Mouse (Mus musculus) adrenal gland, postnatal 14 days (tissue): Measurements from ENCODE around the gene Shisa8. TPM values are rescaled to one million over a fixed set of nuclear protein-coding genes. Genes with fewer than 3 reads are reported as not detected.
"Not testable (repeated sequence)": the region's sequence is repeated elsewhere in the genome, so short reads cannot be mapped to it uniquely, and the experiment has no call there.

Experiments
- DNase-seq: peaks from one replicate; pipeline ENCODE4 v3.0.0; 2021; ENCODE audit warnings: mixed read lengths
- long read RNA-seq, 2 experiments: library from polyadenylated mRNA; stranded (forward); transcript quantifications; one replicate each; pipeline ENCODE4 v2.0.0; 2021
- total RNA-seq: library from RNA; stranded (reverse); gene quantifications from 2 replicates; pipeline ENCODE4 v1.2.3, GENCODE M21; 2021

Gene Shisa8
- 0.44 and 1.1 TPM in 2 replicates for total RNA-seq
- long read RNA-seq, experiment 1, partial matches to known transcripts, result 0 of 1 reads
- long read RNA-seq, experiment 1, other reads (novel, unspliced or antisense), result 0 of 1 reads
- long read RNA-seq, experiment 2, result 0 reads

GRCm38 (mm10) chr15:82212752-82213063 lies at the start of gene Shisa8:
Shisa8 (minus strand) TSS chr15:82212815.
- DNase-seq, result no peak

GRCm38 (mm10) chr15:82259510-82259909 lies 46.9 kb upstream of the Shisa8 start:
- DNase-seq, result peak; percentile 84

- no peak for DNase-seq
Observed at GRCm38 (mm10) chr15:82255944-82256383, 43.3 kb upstream of the Shisa8 start.

GRCm38 (mm10) chr15:82255248-82255647 lies 42.6 kb upstream of the Shisa8 start:
- DNase-seq, result no peak

- no peak for DNase-seq
Observed at GRCm38 (mm10) chr15:82252097-82252496, 39.5 kb upstream of the Shisa8 start, which contains the start of gene 1500009C09Rik. 1500009C09Rik (plus strand) TSS chr15:82252397.

DNA sequence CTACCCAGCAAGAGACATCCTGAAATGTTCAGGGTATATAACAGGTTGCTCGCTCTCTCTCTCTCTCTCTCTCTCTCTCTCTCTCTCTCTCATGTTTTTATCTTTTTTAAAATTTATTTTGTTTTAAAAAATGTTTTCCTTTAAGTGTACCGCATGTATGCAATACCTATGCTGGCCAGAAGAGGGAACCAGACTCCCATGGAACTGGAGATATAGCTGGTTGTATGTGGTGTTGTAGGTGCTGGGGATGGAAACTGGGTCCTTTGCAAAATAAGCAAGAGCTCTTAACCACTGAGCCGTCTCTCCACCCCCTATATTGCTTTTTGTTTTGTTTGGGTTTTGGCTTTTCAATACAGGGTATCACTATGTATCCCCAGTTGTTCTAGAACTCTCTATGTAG lies 39.0 kb upstream of the Shisa8 start:
- DNase-seq, result no peak

GRCm38 (mm10) chr15:82247131-82247776 lies 34.6 kb upstream of the Shisa8 start:
- peak; percentile 77 for DNase-seq

GRCm38 (mm10) chr15:82244805-82245161 lies 32.2 kb upstream of the Shisa8 start:
- DNase-seq, result not testable (repeated sequence)

GRCm38 (mm10) chr15:82244115-82244804 lies 31.6 kb upstream of the Shisa8 start, which contains the start of gene Cenpm:
Cenpm (minus strand) TSS chr15:82244748.
- DNase-seq, result peak; percentile 95

- no peak for DNase-seq
Observed at GRCm38 (mm10) chr15:82243742-82244114, 31.1 kb upstream of the Shisa8 start.

DNA sequence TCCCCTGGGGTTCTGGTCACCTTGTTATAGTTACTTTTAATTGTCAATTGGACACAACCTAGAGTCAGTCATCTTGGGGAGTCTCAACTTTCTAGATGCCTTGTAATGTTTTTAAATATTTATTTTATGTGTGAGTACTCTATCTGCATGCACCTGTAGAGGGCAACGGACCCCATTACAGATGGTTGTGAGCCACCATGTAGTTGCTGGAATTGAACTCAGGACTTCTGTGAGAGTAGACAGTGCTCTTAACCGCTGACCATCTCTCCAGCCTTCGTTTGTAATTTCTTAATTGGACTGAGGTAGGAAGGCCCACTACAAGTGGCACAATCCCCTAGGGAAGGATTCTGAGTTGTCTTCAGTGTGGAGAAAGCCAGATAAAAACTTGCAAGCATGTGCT lies 30.7 kb upstream of the Shisa8 start:
- no peak for DNase-seq

DNA sequence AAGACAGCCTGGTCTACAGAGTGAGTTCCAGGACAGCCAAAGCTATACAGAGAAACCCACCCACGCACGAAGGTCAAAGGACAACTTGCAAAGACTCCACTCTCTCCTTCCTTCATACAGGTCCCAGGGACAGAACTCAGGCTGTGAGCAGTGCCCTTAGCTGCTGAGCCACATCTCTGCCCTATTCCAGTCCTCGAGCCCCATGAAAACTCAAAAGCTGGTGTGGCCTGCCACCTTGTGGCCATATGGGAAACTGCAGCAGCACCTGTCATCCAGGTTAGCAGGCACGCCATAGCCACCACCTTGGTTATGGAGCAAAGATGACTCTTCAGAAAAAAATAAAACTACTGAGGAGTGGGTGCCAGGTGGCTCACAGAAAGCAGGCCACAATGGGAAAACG lies 23.9 kb upstream of the Shisa8 start:
- DNase-seq, result peak; percentile 88

- no peak for DNase-seq
Observed at GRCm38 (mm10) chr15:82235661-82236060, 23.0 kb upstream of the Shisa8 start.

DNA sequence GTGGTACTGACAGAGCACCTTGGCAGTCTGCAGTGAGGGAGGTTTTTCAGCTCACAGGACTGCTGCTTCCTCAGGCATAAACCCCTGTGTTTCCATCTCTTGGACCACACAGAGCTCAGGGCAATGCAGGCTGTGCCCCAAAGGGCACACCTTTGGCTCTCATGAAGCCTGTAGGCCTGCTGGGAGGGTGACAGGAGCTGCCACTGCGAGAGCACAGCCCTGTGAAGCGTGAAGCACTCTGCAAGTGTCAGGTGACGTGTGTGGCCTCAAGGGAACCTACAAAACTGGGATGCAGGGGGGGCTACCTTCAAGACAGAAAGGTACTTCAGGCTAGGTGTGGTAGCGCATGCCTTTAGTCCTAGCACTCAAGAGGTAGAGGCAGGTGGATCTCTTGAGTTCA lies 20.0 kb upstream of the Shisa8 start:
- DNase-seq, result no peak

DNA sequence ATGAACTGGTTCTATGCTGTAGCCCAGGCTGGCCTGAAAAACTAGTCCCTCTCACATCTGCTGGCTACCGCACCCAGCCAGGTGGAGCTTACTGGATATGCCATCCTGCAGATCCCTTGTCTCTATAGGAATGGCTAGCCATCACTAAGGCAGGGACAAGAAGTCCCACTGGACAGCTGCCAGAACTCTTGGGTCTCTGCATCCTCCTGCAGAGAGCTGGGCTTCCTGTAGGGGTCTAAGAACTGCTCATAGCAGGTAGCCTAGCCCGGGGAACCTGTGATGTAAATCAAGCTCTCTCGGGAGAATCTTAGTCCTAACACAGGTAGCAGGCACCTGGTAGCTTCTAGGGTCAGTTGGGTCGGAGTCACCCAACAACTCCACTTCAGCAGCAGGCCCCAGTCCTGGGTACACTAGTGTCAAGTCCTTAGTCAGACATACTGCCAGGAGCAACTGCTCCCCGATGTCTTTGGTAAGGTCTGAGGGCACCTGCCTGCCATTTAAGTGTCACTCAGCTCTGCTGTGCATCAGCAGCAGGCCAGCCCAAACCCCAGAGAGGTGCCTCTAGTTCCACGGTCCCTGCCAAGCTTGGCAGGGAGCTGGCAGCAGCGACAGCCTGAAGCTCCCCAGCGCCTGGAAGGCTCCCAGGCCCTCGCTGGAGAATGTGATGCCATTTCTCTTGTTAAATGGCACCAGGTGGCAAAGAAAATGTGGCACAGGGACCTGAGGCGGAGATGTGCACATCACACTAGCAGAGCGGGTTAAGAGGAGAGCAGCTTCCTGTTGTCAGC lies 19.2 kb upstream of the Shisa8 start:
- DNase-seq, result no peak

DNA sequence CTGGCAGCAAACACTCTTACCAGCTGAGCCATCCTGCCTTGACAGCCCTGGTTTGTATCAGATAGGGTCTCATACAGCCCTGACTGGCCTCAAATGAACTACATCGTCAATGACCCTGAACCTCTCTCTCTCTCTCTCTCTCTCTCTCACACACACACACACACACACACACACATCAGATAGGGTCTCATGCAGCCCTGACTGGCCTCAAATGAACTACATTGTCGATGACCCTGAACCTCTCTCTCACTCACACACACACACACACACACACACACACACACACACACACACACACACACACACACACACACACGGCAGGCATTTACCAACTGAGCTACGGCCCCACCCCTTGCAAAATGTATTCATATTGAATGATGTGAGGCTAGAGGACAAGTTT lies 18.5 kb upstream of the Shisa8 start:
- DNase-seq, result no peak

- DNase-seq, result no peak
Observed at GRCm38 (mm10) chr15:82230098-82230611, 17.5 kb upstream of the Shisa8 start.

DNA sequence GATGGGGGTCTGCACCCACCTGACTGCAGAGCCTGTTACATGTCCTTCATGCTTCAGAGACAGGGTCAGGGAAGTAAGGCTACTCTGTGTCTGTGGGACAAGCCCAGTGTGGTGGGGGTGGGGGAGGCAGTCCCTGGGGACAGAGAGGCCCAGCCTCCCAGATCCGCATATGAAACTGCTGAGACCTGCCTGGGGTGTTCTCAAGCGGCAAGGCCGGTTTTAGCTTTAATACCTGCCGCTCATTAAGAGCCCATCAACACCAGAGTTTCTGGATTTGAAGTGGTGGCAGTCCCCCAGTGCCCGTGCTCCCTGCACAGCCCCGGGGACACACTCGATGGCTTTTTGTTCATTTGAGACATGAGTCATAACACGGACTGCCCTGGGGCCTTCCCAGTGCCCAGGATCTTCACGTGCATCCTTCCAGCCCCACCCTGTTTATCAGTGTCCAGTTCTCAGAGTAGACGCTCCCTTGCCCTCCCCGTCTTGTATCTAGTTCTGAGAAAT lies 17.0 kb upstream of the Shisa8 start:
- DNase-seq, result no peak

GRCm38 (mm10) chr15:82225769-82226168 lies 13.2 kb upstream of the Shisa8 start:
- DNase-seq, result no peak

- DNase-seq, result no peak
Observed at GRCm38 (mm10) chr15:82224602-82225215, 12.1 kb upstream of the Shisa8 start.

DNA sequence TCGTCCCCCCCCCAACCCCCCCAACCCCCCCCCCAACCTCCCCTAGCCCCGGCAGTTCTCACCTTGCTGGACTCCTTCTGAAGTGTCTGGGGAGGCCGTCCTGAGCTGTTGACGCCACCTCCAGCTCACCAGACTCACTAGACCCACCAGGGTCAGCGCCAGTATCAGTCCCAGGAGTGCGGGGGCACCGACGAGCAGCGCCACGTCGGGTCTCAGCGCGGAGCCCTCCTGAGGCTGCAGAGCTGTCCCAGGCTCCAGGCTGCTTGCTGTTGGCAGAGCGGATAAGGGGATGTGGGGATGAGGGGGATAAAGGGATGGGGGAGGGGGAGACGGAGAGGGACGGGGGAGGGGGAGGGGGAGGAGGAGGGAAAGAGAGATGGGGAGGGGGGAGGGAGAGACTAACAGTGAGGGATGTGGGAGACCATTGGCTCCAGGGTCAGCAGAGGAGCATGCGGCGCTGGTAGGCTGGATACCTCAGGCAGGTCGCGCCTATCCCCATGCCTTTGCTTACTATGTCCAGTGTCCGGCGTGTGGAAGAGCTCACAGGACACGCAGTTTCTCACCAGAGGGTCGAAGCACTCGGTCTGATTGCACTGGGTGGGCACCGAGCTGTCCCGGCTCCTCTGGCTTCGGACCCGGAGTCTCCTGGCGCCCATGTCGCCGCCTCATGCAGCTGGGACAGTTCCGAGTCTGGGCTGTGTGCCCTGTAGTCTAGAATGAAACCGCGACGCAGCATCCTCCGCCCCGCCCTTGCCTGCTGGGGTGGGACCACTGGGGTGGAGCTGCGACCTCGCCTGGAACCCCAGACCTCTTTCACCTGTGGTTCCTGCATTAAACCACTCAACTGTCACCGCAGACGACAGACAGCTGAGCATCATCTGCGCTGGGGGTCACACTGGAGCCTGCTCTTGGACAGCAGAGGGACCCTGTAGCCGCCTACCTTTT lies 11.3 kb upstream of the Shisa8 start, which contains the start of gene Tnfrsf13c:
Gene Tnfrsf13c, minus strand, starts transcription at position 713 of the 945 bp plus-strand sequence.
- DNase-seq, result peak; percentile 51
